Mouse (Mus musculus): ENCODE measurements around the gene Rpl37.
A peak's percentile ranks its signal among the peaks of the same experiment; 100 is the strongest.

Gene Rpl37

GRCm38 (mm10) chr15:5116270-5117030 lies at the start of gene Rpl37:
Gene Rpl37 (plus strand): TSS chr15:5116645.
- peak; percentile 99 for DNase-seq

GRCm38 (mm10) chr15:5068801-5069518 lies 47.5 kb upstream of the Rpl37 start:
- peak; percentile 66 for DNase-seq

GRCm38 (mm10) chr15:5081235-5081634 lies 35.2 kb upstream of the Rpl37 start:
- DNase-seq, result no peak

- DNase-seq, result peak; percentile 35
Measured at GRCm38 (mm10) chr15:5086162-5086561, 30.3 kb upstream of the Rpl37 start.

GRCm38 (mm10) chr15:5088850-5089608 lies 27.4 kb upstream of the Rpl37 start:
- no peak for DNase-seq

GRCm38 (mm10) chr15:5090131-5090530 lies 26.3 kb upstream of the Rpl37 start:
- no peak for DNase-seq

- no peak for DNase-seq
Measured at GRCm38 (mm10) chr15:5095534-5096301, 20.7 kb upstream of the Rpl37 start.

- no peak for DNase-seq
Measured at GRCm38 (mm10) chr15:5097376-5097775, 19.1 kb upstream of the Rpl37 start.

- DNase-seq, result no peak
Measured at GRCm38 (mm10) chr15:5102312-5102711, 14.1 kb upstream of the Rpl37 start.

GRCm38 (mm10) chr15:5105891-5106290 lies 10.6 kb upstream of the Rpl37 start:
- DNase-seq, result no peak

GRCm38 (mm10) chr15:5106293-5106692 lies 10.2 kb upstream of the Rpl37 start:
- peak; percentile 44 for DNase-seq

GRCm38 (mm10) chr15:5107686-5108654 lies 8.5 kb upstream of the Rpl37 start, which contains the start of gene Card6:
Gene Card6 (minus strand): TSS chr15:5108539.
- no peak for DNase-seq

GRCm38 (mm10) chr15:5108655-5109040 lies 7.8 kb upstream of the Rpl37 start:
- DNase-seq, result no peak

GRCm38 (mm10) chr15:5112651-5113050 lies 3.8 kb upstream of the Rpl37 start:
- no peak for DNase-seq

GRCm38 (mm10) chr15:5115173-5115572 lies 1.3 kb upstream of the Rpl37 start:
- DNase-seq, result no peak

GRCm38 (mm10) chr15:5117031-5117601 lies 671 bp downstream of the Rpl37 start:
- no peak for DNase-seq

- DNase-seq, result no peak
Measured at GRCm38 (mm10) chr15:5118626-5119025, 2.2 kb downstream of the Rpl37 start.

- DNase-seq, result no peak
Measured at GRCm38 (mm10) chr15:5119192-5119591, 2.7 kb downstream of the Rpl37 start.

GRCm38 (mm10) chr15:5119707-5120106 lies 3.3 kb downstream of the Rpl37 start:
- DNase-seq, result no peak

GRCm38 (mm10) chr15:5121535-5122313 lies 5.3 kb downstream of the Rpl37 start:
- no peak for DNase-seq
